Comparison of ENCODE assay signal across 26 mouse cellular contexts in the genomic region with DNA sequence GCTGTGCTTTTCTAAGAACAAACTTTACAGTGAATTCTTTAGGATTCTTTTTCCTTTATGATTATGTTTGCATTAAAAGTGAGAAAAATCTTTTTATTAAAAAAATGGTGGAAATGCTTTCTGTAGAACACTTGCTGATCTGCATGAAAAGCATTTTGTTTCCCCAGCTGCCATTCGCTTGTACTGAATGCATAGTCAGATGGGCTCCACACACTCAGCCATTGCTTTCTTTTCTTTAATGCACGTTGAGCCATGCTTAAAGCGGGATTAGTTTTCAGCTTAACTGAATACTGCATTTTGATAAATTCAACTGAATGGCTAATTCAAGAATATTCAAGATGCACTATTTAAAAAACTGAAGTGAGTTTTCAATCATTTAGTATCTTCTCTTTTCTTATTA.
"Had no signal": no experiment of that assay in that cellular context is flagged by ENCODE, and none has a peak within 500 bp of the region (broad histone marks: within the 10 kb centered on the region; RNA-seq: fewer than 3 reads in every experiment).

No protein-coding gene starts in this region.

- H3K9ac ChIP-seq: heart, embryonic 12.5 days; hindbrain, embryonic 12.5 days; hindbrain, embryonic 14.5 days; intestine, embryonic 15.5 days; limb, embryonic 12.5 days had no signal

- H3K4me3 ChIP-seq: gastrocnemius, adult 2 months; heart, embryonic 10.5 days; heart, embryonic 12.5 days; hindbrain, embryonic 10.5 days; hindbrain, embryonic 12.5 days; intestine, embryonic 15.5 days; layer of hippocampus, adult 2 months; left cerebral cortex, adult 2 months; limb, embryonic 10.5 days; limb, embryonic 12.5 days had no signal

- H3K4me2 ChIP-seq: heart, embryonic 12.5 days; hindbrain, embryonic 12.5 days; hindbrain, embryonic 14.5 days; intestine, embryonic 15.5 days; limb, embryonic 12.5 days; liver, embryonic 11.5 days had no signal

- DNase-seq: gastrocnemius, adult 2 months; gastrocnemius, postnatal 10 days; gastrocnemius, postnatal 25 days; heart, adult 18-20 months; heart, postnatal 10 days; heart, postnatal 4 days; kidney, adult 18-20 months; kidney, adult 8-10 months; kidney, postnatal 10 days; kidney, postnatal 25 days; kidney, postnatal 4 days; liver had no signal

- H3K9me3 ChIP-seq: heart, embryonic 10.5 days; heart, embryonic 12.5 days; hindbrain, embryonic 10.5 days; hindbrain, embryonic 12.5 days; intestine, embryonic 15.5 days; limb, embryonic 10.5 days; limb, embryonic 12.5 days had no signal

- H3K27ac ChIP-seq: gastrocnemius, adult 2 months; heart, embryonic 10.5 days; hindbrain, embryonic 10.5 days; hindbrain, embryonic 12.5 days; hindbrain, embryonic 14.5 days; intestine, embryonic 15.5 days; layer of hippocampus, adult 2 months; left cerebral cortex, adult 2 months; limb, embryonic 10.5 days; limb, embryonic 12.5 days had no signal

- ATAC-seq: hindbrain, embryonic 16.5 days; inflammation-experienced regulatory T-cells, adult 6 months; intestine, embryonic 15.5 days; intestine, postnatal 0 days had no signal

- H3K4me1 ChIP-seq: heart, embryonic 10.5 days; heart, embryonic 12.5 days; hindbrain, embryonic 10.5 days; hindbrain, embryonic 12.5 days; intestine, embryonic 15.5 days; limb, embryonic 10.5 days; limb, embryonic 12.5 days had no signal

- H3K36me3 ChIP-seq: heart, embryonic 10.5 days; heart, embryonic 12.5 days; hindbrain, embryonic 10.5 days; hindbrain, embryonic 12.5 days; intestine, embryonic 15.5 days; limb, embryonic 10.5 days; limb, embryonic 12.5 days had no signal

- H3K27me3 ChIP-seq: heart, embryonic 12.5 days; hindbrain, embryonic 12.5 days; intestine, embryonic 15.5 days; limb, embryonic 12.5 days had no signal
